Comparison of ENCODE assay signal across 24 mouse cellular contexts in genomic region chr1:182266028-182266525, GRCm38 (mm10). TPM values are rescaled to one million over a fixed set of nuclear protein-coding genes. Genes with fewer than 3 reads are reported as not detected.
DNase-seq lines count a peak whose midpoint lies in the region; ATAC-seq lines count a peak whose summit lies in the region.
"Had no signal": no experiment of that assay in that cellular context is flagged by ENCODE, and none has a peak within 500 bp of the region (broad histone marks: within the 10 kb centered on the region; RNA-seq: fewer than 3 reads in every experiment).

No protein-coding gene starts in this region.

- no peaks in the 10 kb centered on the region for H3K9me3 ChIP-seq in intestine, embryonic 16.5 days (ENCODE audit: control insufficient read depth, low read length)
- H3K9me3 ChIP-seq in intestine, embryonic 15.5 days, result no peaks in the 10 kb centered on the region
- H3K9me3 ChIP-seq: embryonic facial prominence, embryonic 13.5 days; embryonic facial prominence, embryonic 15.5 days; forebrain, embryonic 10.5 days; forebrain, embryonic 12.5 days had no signal

- WGBS in intestine, embryonic 16.5 days, result 81% methylated on average over 11 of the region's 11 CpGs
- WGBS in intestine, embryonic 15.5 days, result 75% methylated on average over 11 of the region's 11 CpGs

- DNase-seq in 416B (ENCODE audit: low read depth), result peak; percentile 29
- DNase-seq in lung, postnatal 25 days (ENCODE audit: low spot score), result no peak
- no peak for DNase-seq in urinary bladder, adult 2 months (ENCODE audit: low spot score)
- DNase-seq: adrenal gland, adult 8-10 months; adrenal gland, postnatal 14 days; adrenal gland, postnatal 36 days; cerebellum, adult 11-12 months; cerebellum, adult 2 months; cerebellum, adult 9-10 months; cerebellum, postnatal 10 days; cerebellum, postnatal 25 days; embryo, embryonic 11 days had no signal

- no peaks in the 10 kb centered on the region for H3K27me3 ChIP-seq in intestine, embryonic 16.5 days (replicated peaks; ENCODE audit: control insufficient read depth, insufficient read depth, low read length)
- no peaks in the 10 kb centered on the region for H3K27me3 ChIP-seq in intestine, embryonic 15.5 days (replicated peaks)
- H3K27me3 ChIP-seq: embryonic facial prominence, embryonic 13.5 days; embryonic facial prominence, embryonic 15.5 days; forebrain, embryonic 12.5 days; Patski had no signal

- H3K36me3 ChIP-seq in intestine, embryonic 16.5 days (ENCODE audit: control insufficient read depth, insufficient read depth, low read length), result no peaks in the 10 kb centered on the region
- no peaks in the 10 kb centered on the region for H3K36me3 ChIP-seq in intestine, embryonic 15.5 days
- H3K36me3 ChIP-seq: embryonic facial prominence, embryonic 13.5 days; embryonic facial prominence, embryonic 15.5 days; forebrain, embryonic 10.5 days; forebrain, embryonic 12.5 days had no signal

- no peak overlapping the region for H3K4me3 ChIP-seq in intestine, embryonic 16.5 days (ENCODE audit: low read length)
- H3K4me3 ChIP-seq in intestine, embryonic 15.5 days (replicated peaks), result no peak overlapping the region
- H3K4me3 ChIP-seq: embryonic facial prominence, embryonic 13.5 days; embryonic facial prominence, embryonic 15.5 days; erythroblast, embryonic 14.5 days; forebrain, embryonic 10.5 days; forebrain, embryonic 12.5 days had no signal

- H3K9ac ChIP-seq in intestine, embryonic 16.5 days (ENCODE audit: low read depth, low read length), result no peak overlapping the region
- H3K9ac ChIP-seq in intestine, embryonic 15.5 days, result no peak overlapping the region
- H3K9ac ChIP-seq: embryonic facial prominence, embryonic 13.5 days; embryonic facial prominence, embryonic 15.5 days; forebrain, embryonic 12.5 days had no signal

- 0 out of 2 replicates have a peak, but pooled peaks have one; percentile 42 for ATAC-seq in intestine, embryonic 16.5 days
- no peak; the same call in 1 of the 2 replicates for ATAC-seq in intestine, embryonic 15.5 days
- ATAC-seq in megakaryocyte, adult 5-6 weeks (ENCODE audit: poor library complexity, severe bottlenecking), result peak; percentile 79
- ATAC-seq: activated CD4-positive, CD25-positive, alpha-beta regulatory T cell, adult 4 months; forebrain, embryonic 14.5 days; forebrain, embryonic 16.5 days; Patski had no signal

- no peak overlapping the region for H3K4me2 ChIP-seq in intestine, embryonic 16.5 days (ENCODE audit: low read depth, low read length)
- no peak overlapping the region for H3K4me2 ChIP-seq in intestine, embryonic 15.5 days (replicated peaks)
- H3K4me2 ChIP-seq: embryonic facial prominence, embryonic 13.5 days; embryonic facial prominence, embryonic 15.5 days; forebrain, embryonic 12.5 days had no signal

- H3K4me1 ChIP-seq in intestine, embryonic 16.5 days (ENCODE audit: control insufficient read depth, insufficient read depth, low read length), result 0 out of 2 replicates have a peak, but pooled peaks cover 6% of the 10 kb centered on the region
- H3K4me1 ChIP-seq in intestine, embryonic 15.5 days (replicated peaks), result 0 out of 2 replicates have a peak, but pooled peaks cover 2% of the 10 kb centered on the region
- H3K4me1 ChIP-seq: embryonic facial prominence, embryonic 13.5 days; embryonic facial prominence, embryonic 15.5 days had no signal

- no peak overlapping the region for H3K27ac ChIP-seq in intestine, embryonic 16.5 days (ENCODE audit: low read length)
- no peak overlapping the region for H3K27ac ChIP-seq in intestine, embryonic 15.5 days
- H3K27ac ChIP-seq: embryonic facial prominence, embryonic 13.5 days; embryonic facial prominence, embryonic 15.5 days; forebrain, embryonic 10.5 days; forebrain, embryonic 12.5 days had no signal

RNA-seq across cellular contexts. Expression of gene Degs1, which starts 16.5 kb away (rescaled TPM):
- 126 and 129 TPM in 2 replicates for polyA plus RNA-seq in intestine, embryonic 16.5 days (2015; fragmentation: Nextera tagmentation; extraction: Ambion mirVana)
- 120 and 131 TPM in 2 replicates for polyA plus RNA-seq in intestine, embryonic 15.5 days (2015; fragmentation: Nextera tagmentation; extraction: Ambion mirVana)
- 417 and 430 TPM in 2 replicates for total RNA-seq in megakaryocyte, adult 5-6 weeks (2015)
- 194 and 208 TPM in 2 replicates for total RNA-seq in megakaryocyte, adult 5-6 weeks (2017)
- polyA plus RNA-seq in urinary bladder, adult 2 months (2012; rRNA removed), result 71.9 and 84.2 TPM in 2 replicates
